Mouse (Mus musculus): ENCODE results near the gene Asic1. TPM values are rescaled to one million over a fixed set of nuclear protein-coding genes. Genes with fewer than 3 reads are reported as not detected.

Asic1 gene
- total and polyA plus RNA-seq, 2 experiments: 0.16 TPM; not detected in 1

GRCm38 (mm10) chr15:99642622-99643021 is 27.5 kb upstream of the Asic1 start:
- Histone ChIP-seq H3K79me2 (ENCODE audit: control insufficient read depth, insufficient read depth, low read length) (peaks cover 15% of the 10 kb centered on the region), H3K27ac (replicated peaks; ENCODE audit: insufficient read depth, low read depth, low read length) (no peak overlapping the region), H3K9ac (ENCODE audit: low read depth, low read length) (no peak overlapping the region), H3K36me3 (ENCODE audit: control insufficient read depth, insufficient read depth, low read length) (no peaks in the 10 kb centered on the region), H3K27me3 (ENCODE audit: control insufficient read depth, insufficient read depth, low read length) (no peaks in the 10 kb centered on the region), H3K4me3 (ENCODE audit: insufficient read depth, low read depth, low read length) (no peak overlapping the region), H3K4me1 (ENCODE audit: control insufficient read depth, insufficient read depth, low read length) (no peaks in the 10 kb centered on the region)
- WGBS: 79% methylated on average over 6 of the region's 6 CpGs
- DNase-seq (ENCODE audit: extremely low read depth, low read depth, low spot score): no peak
- TF ChIP-seq POLR2A (IDR thresholded peaks at IDR 0.05; ENCODE audit: extremely low read depth, insufficient read depth, low read length) (no peak), CTCF (IDR thresholded peaks at IDR 0.05; ENCODE audit: low read depth, low read length) (no peak)

DNA sequence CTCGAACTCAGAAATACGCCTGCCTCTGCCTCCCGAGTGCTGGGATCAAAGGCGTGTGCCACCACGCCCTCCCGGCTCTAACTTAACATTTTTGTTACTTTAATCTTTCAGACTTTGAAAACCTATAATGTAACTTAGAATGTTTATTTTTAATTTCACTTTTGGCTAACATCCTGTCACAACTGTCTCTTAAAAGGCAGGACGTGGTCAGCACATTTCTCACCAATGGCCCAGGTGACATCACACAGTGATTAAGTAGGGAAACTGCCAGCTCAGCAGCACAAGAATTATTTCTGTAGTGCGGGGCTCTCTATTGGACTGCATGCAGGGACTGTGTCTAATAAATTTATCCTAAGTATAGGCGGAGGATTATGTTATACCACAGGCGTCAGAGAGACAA is 26.3 kb upstream of the Asic1 start:
- H3K36me3 ChIP-seq (ENCODE audit: control insufficient read depth, insufficient read depth, low read length): no peaks in the 10 kb centered on the region
- WGBS: 87% methylated on average over 10 of the region's 10 CpGs

GRCm38 (mm10) chr15:99644776-99645175 is 25.4 kb upstream of the Asic1 start:
- Histone ChIP-seq H3K27me3 (ENCODE audit: control insufficient read depth, insufficient read depth, low read length) (no peaks in the 10 kb centered on the region), H3K4me1 (ENCODE audit: control insufficient read depth, insufficient read depth, low read length) (no peaks in the 10 kb centered on the region), H3K9ac (ENCODE audit: low read depth, low read length) (no peak overlapping the region), H3K27ac (replicated peaks; ENCODE audit: insufficient read depth, low read depth, low read length) (no peak overlapping the region), H3K4me3 (ENCODE audit: insufficient read depth, low read depth, low read length) (no peak overlapping the region), H3K79me2 (ENCODE audit: control insufficient read depth, insufficient read depth, low read length) (peaks cover 15% of the 10 kb centered on the region), H3K36me3 (ENCODE audit: control insufficient read depth, insufficient read depth, low read length) (no peaks in the 10 kb centered on the region)
- no peak for DNase-seq (ENCODE audit: extremely low read depth, low read depth, low spot score)
- no peak for TF ChIP-seq POLR2A (IDR thresholded peaks at IDR 0.05; ENCODE audit: extremely low read depth, insufficient read depth, low read length)
- no peak for TF ChIP-seq CTCF (IDR thresholded peaks at IDR 0.05; ENCODE audit: low read depth, low read length)
- 69% methylated on average over 7 of the region's 7 CpGs for WGBS

More for the DNA sequence above, 26.3 kb upstream of the Asic1 start:
- Histone ChIP-seq H3K27me3 (ENCODE audit: control insufficient read depth, insufficient read depth, low read length) (no peaks in the 10 kb centered on the region), H3K4me3 (ENCODE audit: insufficient read depth, low read depth, low read length) (no peak overlapping the region; the same call in 1 of the 2 replicates), H3K27ac (replicated peaks; ENCODE audit: insufficient read depth, low read depth, low read length) (no peak overlapping the region), H3K4me1 (ENCODE audit: control insufficient read depth, insufficient read depth, low read length) (no peaks in the 10 kb centered on the region), H3K9ac (ENCODE audit: low read depth, low read length) (no peak overlapping the region), H3K79me2 (ENCODE audit: control insufficient read depth, insufficient read depth, low read length) (peaks cover 15% of the 10 kb centered on the region)
- DNase-seq (ENCODE audit: extremely low read depth, low read depth, low spot score): no peak
- TF ChIP-seq POLR2A (IDR thresholded peaks at IDR 0.05; ENCODE audit: extremely low read depth, insufficient read depth, low read length) (no peak), CTCF (IDR thresholded peaks at IDR 0.05; ENCODE audit: low read depth, low read length) (no peak)

- Histone ChIP-seq H3K79me2 (ENCODE audit: control insufficient read depth, insufficient read depth, low read length) (peaks cover 15% of the 10 kb centered on the region), H3K36me3 (ENCODE audit: control insufficient read depth, insufficient read depth, low read length) (no peaks in the 10 kb centered on the region), H3K4me1 (ENCODE audit: control insufficient read depth, insufficient read depth, low read length) (no peaks in the 10 kb centered on the region), H3K27me3 (ENCODE audit: control insufficient read depth, insufficient read depth, low read length) (no peaks in the 10 kb centered on the region), H3K27ac (replicated peaks; ENCODE audit: insufficient read depth, low read depth, low read length) (no peak overlapping the region), H3K4me3 (ENCODE audit: insufficient read depth, low read depth, low read length) (no peak overlapping the region), H3K9ac (ENCODE audit: low read depth, low read length) (no peak overlapping the region)
- TF ChIP-seq CTCF (IDR thresholded peaks at IDR 0.05; ENCODE audit: low read depth, low read length): no peak
- WGBS: 86% methylated on average over 4 of the region's 4 CpGs
- DNase-seq (ENCODE audit: extremely low read depth, low read depth, low spot score): no peak
These were observed 21.8 kb upstream of the Asic1 start for GRCm38 (mm10) chr15:99648326-99648725.

DNA sequence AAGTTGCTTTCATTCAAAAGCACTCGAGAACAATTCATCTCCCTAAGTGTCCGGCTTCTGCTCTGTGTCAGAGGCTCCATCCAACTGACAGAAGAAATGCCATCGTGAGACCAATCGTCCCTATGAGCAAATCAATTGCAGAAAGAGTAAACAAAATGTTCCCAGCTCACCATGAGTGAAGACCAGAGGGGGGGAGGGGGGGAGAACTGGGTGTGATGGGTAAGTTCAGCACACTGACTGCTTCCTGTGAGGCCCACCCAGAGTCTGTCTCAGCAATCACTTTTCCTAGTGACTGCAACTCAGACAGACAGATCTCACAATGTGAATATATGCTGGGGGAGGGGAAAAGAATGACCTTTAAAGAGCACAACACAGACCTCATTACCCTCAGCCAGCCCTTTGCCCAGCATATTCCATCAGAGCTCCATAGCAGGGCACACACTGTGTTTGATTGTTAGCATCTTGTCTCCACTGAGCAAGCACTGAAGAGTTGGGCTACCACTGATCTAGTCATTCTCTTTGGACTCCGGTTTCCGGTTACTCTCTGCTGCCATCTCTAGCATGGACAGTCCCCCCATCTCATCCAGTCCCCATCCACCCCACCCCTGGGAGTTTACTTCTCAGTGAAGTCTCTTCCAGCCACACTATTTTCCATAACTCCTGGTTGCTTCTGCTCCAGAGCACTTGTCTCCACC is 21.0 kb upstream of the Asic1 start:
- H3K9ac ChIP-seq (ENCODE audit: low read depth, low read length): no peak overlapping the region
- no peaks in the 10 kb centered on the region for H3K36me3 ChIP-seq (ENCODE audit: control insufficient read depth, insufficient read depth, low read length)
- no peak overlapping the region for H3K27ac ChIP-seq (replicated peaks; ENCODE audit: insufficient read depth, low read depth, low read length)
- no peaks in the 10 kb centered on the region for H3K4me1 ChIP-seq (ENCODE audit: control insufficient read depth, insufficient read depth, low read length)
- WGBS: 35% methylated on average over 6 of the region's 6 CpGs
- no peak overlapping the region for H3K4me3 ChIP-seq (ENCODE audit: insufficient read depth, low read depth, low read length)
- no peak for DNase-seq (ENCODE audit: extremely low read depth, low read depth, low spot score)
- no peaks in the 10 kb centered on the region for H3K27me3 ChIP-seq (ENCODE audit: control insufficient read depth, insufficient read depth, low read length)
- TF ChIP-seq CTCF (IDR thresholded peaks at IDR 0.05; ENCODE audit: low read depth, low read length) (no peak), POLR2A (IDR thresholded peaks at IDR 0.05; ENCODE audit: extremely low read depth, insufficient read depth, low read length) (no peak)
- H3K79me2 ChIP-seq (ENCODE audit: control insufficient read depth, insufficient read depth, low read length): peaks cover 15% of the 10 kb centered on the region

- no peak for DNase-seq (ENCODE audit: extremely low read depth, low read depth, low spot score)
- Histone ChIP-seq H3K9ac (ENCODE audit: low read depth, low read length) (no peak overlapping the region), H3K79me2 (ENCODE audit: control insufficient read depth, insufficient read depth, low read length) (peaks cover 14% of the 10 kb centered on the region), H3K4me3 (ENCODE audit: insufficient read depth, low read depth, low read length) (no peak overlapping the region), H3K27ac (replicated peaks; ENCODE audit: insufficient read depth, low read depth, low read length) (no peak overlapping the region), H3K27me3 (ENCODE audit: control insufficient read depth, insufficient read depth, low read length) (no peaks in the 10 kb centered on the region), H3K36me3 (ENCODE audit: control insufficient read depth, insufficient read depth, low read length) (no peaks in the 10 kb centered on the region), H3K4me1 (ENCODE audit: control insufficient read depth, insufficient read depth, low read length) (no peaks in the 10 kb centered on the region)
- TF ChIP-seq POLR2A (IDR thresholded peaks at IDR 0.05; ENCODE audit: extremely low read depth, insufficient read depth, low read length) (no peak), CTCF (IDR thresholded peaks at IDR 0.05; ENCODE audit: low read depth, low read length) (no peak)
- WGBS: 42% methylated on average over 2 of the region's 2 CpGs
These were observed 19.9 kb upstream of the Asic1 start for GRCm38 (mm10) chr15:99650304-99650703.

Data from liver, adult 2 months (tissue).